Mouse (Mus musculus): ENCODE data around the gene Ptcd1. TPM values are rescaled to one million over a fixed set of nuclear protein-coding genes. Genes with fewer than 3 reads are reported as not detected.
A peak's percentile ranks its signal among the peaks of the same experiment; 100 is the strongest.
"Not testable (repeated sequence)": the region's sequence is repeated elsewhere in the genome, so short reads cannot be mapped to it uniquely, and the experiment has no call there.

The Ptcd1 gene
- polyA plus RNA-seq, 1 experiment from 2014 or later: 15.6 TPM

GRCm38 (mm10) chr5:145140611-145141010, 26.3 kb downstream of the Ptcd1 start:
- no peak for DNase-seq (ENCODE audit: low spot score, missing footprints)
- H3K4me3 ChIP-seq (ENCODE audit: low read depth, low read length): peak overlapping the region; percentile 96
- H3K9ac ChIP-seq (ENCODE audit: low read length): peak overlapping the region; percentile 92
- no peak for ATAC-seq (ENCODE audit: low FRiP score)
- peak overlapping the region; percentile 87 for H3K4me2 ChIP-seq
- no peaks in the 10 kb centered on the region for H3K27me3 ChIP-seq (ENCODE audit: control insufficient read depth, insufficient read depth, low read length)
- no peaks in the 10 kb centered on the region for H3K9me3 ChIP-seq (ENCODE audit: control insufficient read depth, low read length)
- H3K4me1 ChIP-seq (ENCODE audit: control insufficient read depth, insufficient read depth, low read length): peaks cover 19% of the 10 kb centered on the region
- H3K27ac ChIP-seq (ENCODE audit: low read depth, low read length): peak overlapping the region; percentile 72; the same call in 1 of the 2 replicates
- WGBS: under 1% methylated on average over 18 of the region's 18 CpGs
- peaks cover 16% of the 10 kb centered on the region for H3K36me3 ChIP-seq (ENCODE audit: control insufficient read depth, insufficient read depth, low read length)

GRCm38 (mm10) chr5:145139571-145140519, 27.1 kb downstream of the Ptcd1 start, which contains the start of the genes Pdap1 and Bud31:
Gene Pdap1, minus strand, starts transcription at chr5:145140238.
Gene Bud31, plus strand, starts transcription at chr5:145140362.
- peaks cover 21% of the 10 kb centered on the region for H3K36me3 ChIP-seq (ENCODE audit: control insufficient read depth, insufficient read depth, low read length)
- peak within 1 kb of the TSS; percentile 92 for H3K9ac ChIP-seq (ENCODE audit: low read length)
- no peaks in the 10 kb centered on the region for H3K9me3 ChIP-seq (ENCODE audit: control insufficient read depth, low read length)
- peak within 1 kb of the TSS; percentile 96 for H3K4me3 ChIP-seq (ENCODE audit: low read depth, low read length)
- DNase-seq (ENCODE audit: low spot score, missing footprints) (peak; percentile 99), ATAC-seq (ENCODE audit: low FRiP score) (peak; percentile 95)
- WGBS: under 1% methylated on average over 84 of the region's 84 CpGs
- H3K27me3 ChIP-seq (ENCODE audit: control insufficient read depth, insufficient read depth, low read length): no peaks in the 10 kb centered on the region
- H3K27ac ChIP-seq (ENCODE audit: low read depth, low read length): peak within 1 kb of the TSS; percentile 72
- peak within 1 kb of the TSS; percentile 87 for H3K4me2 ChIP-seq
- peaks cover 19% of the 10 kb centered on the region for H3K4me1 ChIP-seq (ENCODE audit: control insufficient read depth, insufficient read depth, low read length)

- Histone ChIP-seq H3K4me3 (ENCODE audit: low read depth, low read length) (peak overlapping the region; percentile 96), H3K27me3 (ENCODE audit: control insufficient read depth, insufficient read depth, low read length) (no peaks in the 10 kb centered on the region), H3K27ac (ENCODE audit: low read depth, low read length) (no peak overlapping the region), H3K9me3 (ENCODE audit: control insufficient read depth, low read length) (no peaks in the 10 kb centered on the region), H3K36me3 (ENCODE audit: control insufficient read depth, insufficient read depth, low read length) (peaks cover 28% of the 10 kb centered on the region), H3K9ac (ENCODE audit: low read length) (peak overlapping the region; percentile 92), H3K4me1 (ENCODE audit: control insufficient read depth, insufficient read depth, low read length) (peaks cover 19% of the 10 kb centered on the region), H3K4me2 (peak overlapping the region; percentile 87)
- 18% methylated on average over 6 of the region's 6 CpGs for WGBS
- peak; percentile 87 for DNase-seq (ENCODE audit: low spot score, missing footprints)
- ATAC-seq (ENCODE audit: low FRiP score): no peak
Measured at GRCm38 (mm10) chr5:145138836-145139235, 28.1 kb downstream of the Ptcd1 start.

- WGBS: 91% methylated on average over 6 of the region's 6 CpGs
- not testable (repeated sequence) for H3K9ac ChIP-seq (ENCODE audit: low read length); H3K27ac ChIP-seq (ENCODE audit: low read depth, low read length); H3K4me2 ChIP-seq; H3K27me3 ChIP-seq (ENCODE audit: control insufficient read depth, insufficient read depth, low read length); H3K4me1 ChIP-seq (ENCODE audit: control insufficient read depth, insufficient read depth, low read length); ATAC-seq (ENCODE audit: low FRiP score); H3K4me3 ChIP-seq (ENCODE audit: low read depth, low read length); H3K9me3 ChIP-seq (ENCODE audit: control insufficient read depth, low read length)
- peaks cover 55% of the 10 kb centered on the region for H3K36me3 ChIP-seq (ENCODE audit: control insufficient read depth, insufficient read depth, low read length)
- peak; percentile 80 for DNase-seq (ENCODE audit: low spot score, missing footprints)
Measured at GRCm38 (mm10) chr5:145133275-145133674, 33.6 kb downstream of the Ptcd1 start.

- Histone ChIP-seq H3K4me3 (ENCODE audit: low read depth, low read length) (no peak overlapping the region), H3K27ac (ENCODE audit: low read depth, low read length) (no peak overlapping the region), H3K36me3 (ENCODE audit: control insufficient read depth, insufficient read depth, low read length) (peaks cover 68% of the 10 kb centered on the region), H3K9me3 (ENCODE audit: control insufficient read depth, low read length) (no peaks in the 10 kb centered on the region), H3K4me2 (no peak overlapping the region), H3K4me1 (ENCODE audit: control insufficient read depth, insufficient read depth, low read length) (no peaks in the 10 kb centered on the region), H3K27me3 (ENCODE audit: control insufficient read depth, insufficient read depth, low read length) (no peaks in the 10 kb centered on the region), H3K9ac (ENCODE audit: low read length) (no peak overlapping the region)
- ATAC-seq (ENCODE audit: low FRiP score): no peak
- WGBS: 90% methylated on average over 3 of the region's 3 CpGs
- peak; percentile 75 for DNase-seq (ENCODE audit: low spot score, missing footprints)
Measured at GRCm38 (mm10) chr5:145130995-145131394, 35.9 kb downstream of the Ptcd1 start.

- no peaks in the 10 kb centered on the region for H3K27me3 ChIP-seq (ENCODE audit: control insufficient read depth, insufficient read depth, low read length)
- H3K4me3 ChIP-seq (ENCODE audit: low read depth, low read length): no peak overlapping the region
- H3K36me3 ChIP-seq (ENCODE audit: control insufficient read depth, insufficient read depth, low read length): peaks cover 65% of the 10 kb centered on the region
- DNase-seq (ENCODE audit: low spot score, missing footprints) (no peak), ATAC-seq (ENCODE audit: low FRiP score) (no peak)
- 94% methylated on average over 11 of the region's 11 CpGs for WGBS
- no peak overlapping the region for H3K27ac ChIP-seq (ENCODE audit: low read depth, low read length)
- H3K4me1 ChIP-seq (ENCODE audit: control insufficient read depth, insufficient read depth, low read length): no peaks in the 10 kb centered on the region
- no peak overlapping the region for H3K9ac ChIP-seq (ENCODE audit: low read length)
- no peak overlapping the region for H3K4me2 ChIP-seq
- no peaks in the 10 kb centered on the region for H3K9me3 ChIP-seq (ENCODE audit: control insufficient read depth, low read length)
Measured at GRCm38 (mm10) chr5:145130191-145130590, 36.7 kb downstream of the Ptcd1 start.

GRCm38 (mm10) chr5:145129773-145130172, 37.1 kb downstream of the Ptcd1 start:
- peaks cover 62% of the 10 kb centered on the region for H3K36me3 ChIP-seq (ENCODE audit: control insufficient read depth, insufficient read depth, low read length)
- H3K4me2 ChIP-seq; DNase-seq (ENCODE audit: low spot score, missing footprints); ATAC-seq (ENCODE audit: low FRiP score); H3K27me3 ChIP-seq (ENCODE audit: control insufficient read depth, insufficient read depth, low read length); H3K4me1 ChIP-seq (ENCODE audit: control insufficient read depth, insufficient read depth, low read length); H3K9ac ChIP-seq (ENCODE audit: low read length); H3K27ac ChIP-seq (ENCODE audit: low read depth, low read length); H3K4me3 ChIP-seq (ENCODE audit: low read depth, low read length); H3K9me3 ChIP-seq (ENCODE audit: control insufficient read depth, low read length): not testable (repeated sequence)
- WGBS: 98% methylated on average over 5 of the region's 6 CpGs

- Histone ChIP-seq H3K4me2 (no peak overlapping the region), H3K4me3 (ENCODE audit: low read depth, low read length) (no peak overlapping the region), H3K9me3 (ENCODE audit: control insufficient read depth, low read length) (no peaks in the 10 kb centered on the region), H3K9ac (ENCODE audit: low read length) (no peak overlapping the region), H3K27ac (ENCODE audit: low read depth, low read length) (no peak overlapping the region), H3K36me3 (ENCODE audit: control insufficient read depth, insufficient read depth, low read length) (peaks cover 56% of the 10 kb centered on the region), H3K4me1 (ENCODE audit: control insufficient read depth, insufficient read depth, low read length) (no peaks in the 10 kb centered on the region), H3K27me3 (ENCODE audit: control insufficient read depth, insufficient read depth, low read length) (no peaks in the 10 kb centered on the region)
- DNase-seq (ENCODE audit: low spot score, missing footprints) (no peak), ATAC-seq (ENCODE audit: low FRiP score) (no peak)
- 95% methylated on average over 4 of the region's 4 CpGs for WGBS
Measured at GRCm38 (mm10) chr5:145129124-145129523, 37.8 kb downstream of the Ptcd1 start.

- no peak for ATAC-seq (ENCODE audit: low FRiP score)
- Histone ChIP-seq H3K27ac (ENCODE audit: low read depth, low read length) (no peak overlapping the region), H3K9me3 (ENCODE audit: control insufficient read depth, low read length) (no peaks in the 10 kb centered on the region), H3K4me1 (ENCODE audit: control insufficient read depth, insufficient read depth, low read length) (no peaks in the 10 kb centered on the region), H3K4me2 (no peak overlapping the region), H3K9ac (ENCODE audit: low read length) (no peak overlapping the region), H3K27me3 (ENCODE audit: control insufficient read depth, insufficient read depth, low read length) (no peaks in the 10 kb centered on the region), H3K4me3 (ENCODE audit: low read depth, low read length) (no peak overlapping the region), H3K36me3 (ENCODE audit: control insufficient read depth, insufficient read depth, low read length) (peaks cover 34% of the 10 kb centered on the region)
- 93% methylated on average over 9 of the region's 9 CpGs for WGBS
- DNase-seq (ENCODE audit: low spot score, missing footprints): peak; percentile 56
Measured at GRCm38 (mm10) chr5:145126580-145126979, 40.3 kb downstream of the Ptcd1 start.
